Mouse (Mus musculus): ENCODE measurements around the gene Itgb7.

DNA sequence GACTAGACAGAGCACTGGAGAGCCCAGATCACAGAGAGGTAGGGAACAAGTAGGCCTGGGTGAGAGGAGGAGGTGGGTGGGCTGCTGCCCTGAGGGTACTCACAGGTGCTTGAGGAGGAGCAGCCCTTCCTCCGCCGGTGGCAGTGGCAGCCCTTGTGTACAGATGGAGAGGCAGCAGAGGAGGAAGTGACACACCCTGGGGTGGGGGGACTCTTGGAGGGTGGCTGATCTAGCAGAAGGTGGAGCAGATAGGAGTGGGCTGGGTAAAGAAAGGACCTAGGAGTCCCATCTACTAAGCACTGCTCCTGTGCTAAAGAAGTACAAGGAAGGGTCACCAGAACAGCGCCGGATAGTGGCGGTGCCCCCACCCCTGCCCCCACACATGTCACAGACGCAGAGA lies at the start of gene Itgb7:
- TF ChIP-seq ZC3H11A (IDR thresholded peaks at IDR 0.05; ENCODE audit: low read depth, low read length) = 0 out of 2 replicates have a peak, but pooled peaks have one; percentile 5
- no peak for TF ChIP-seq E2F4 (IDR thresholded peaks at IDR 0.05; ENCODE audit: borderline replicate concordance, low read depth, low read length)
- 0 out of 6 replicates have a peak, but pooled peaks of 1 of the 3 experiments have one; percentile 2 for TF ChIP-seq CTCF (IDR thresholded peaks at IDR 0.05 in 2 of 3, conservative IDR thresholded peaks at IDR 0.05 in 1 of 3; ENCODE audit: control insufficient read depth in 1 of 3, insufficient read depth in 1 of 3, low read depth in 2 of 3, low read length in 3 of 3, poor library complexity in 1 of 3, severe bottlenecking in 1 of 3)
- TF ChIP-seq GATA1 (IDR thresholded peaks at IDR 0.05; ENCODE audit: low read depth, low read length) = peak; percentile 83
- peak; percentile 90 for TF ChIP-seq EP300 (IDR thresholded peaks at IDR 0.05; ENCODE audit: low read depth in 1 of 2, low read length in 2 of 2)
- peak; percentile 20 to 23; a peak in 1 of 4 replicates for TF ChIP-seq POLR2A (IDR thresholded peaks at IDR 0.05; ENCODE audit: control insufficient read depth in 1 of 2, insufficient read depth in 1 of 2, low read depth in 1 of 2, low read length in 2 of 2, poor library complexity in 1 of 2)
- TF ChIP-seq MAZ (IDR thresholded peaks at IDR 0.05; ENCODE audit: low read depth, low read length) = peak; percentile 99
- 0 out of 2 replicates have a peak, but pooled peaks have one; percentile 27 for TF ChIP-seq JUND (IDR thresholded peaks at IDR 0.05; ENCODE audit: low read depth, low read length)
- TF ChIP-seq POLR2AphosphoS5 (IDR thresholded peaks at IDR 0.05; ENCODE audit: borderline replicate concordance, low read depth, low read length) = no peak
- TF ChIP-seq UBTF (IDR thresholded peaks at IDR 0.05; ENCODE audit: borderline replicate concordance, insufficient read depth, low read depth, low read length) = no peak
- 0 out of 2 replicates have a peak, but pooled peaks have one; percentile 14 for TF ChIP-seq MAX (IDR thresholded peaks at IDR 0.05; ENCODE audit: low read length)
- peak; percentile 17; the same call in 1 of the 2 replicates for TF ChIP-seq CHD2 (IDR thresholded peaks at IDR 0.05; ENCODE audit: low read length)
- no peak for TF ChIP-seq USF1 (IDR thresholded peaks at IDR 0.05; ENCODE audit: low read depth, low read length)
- TF ChIP-seq ZMIZ1 (IDR thresholded peaks at IDR 0.05; ENCODE audit: low read depth, low read length) = peak; percentile 81; the same call in 1 of the 2 replicates

Data from MEL (cell line).